ENCODE assay signal across 11 mouse cellular contexts in genomic region chr6:54538773-54539173, GRCm38 (mm10). TPM values are rescaled to one million over a fixed set of nuclear protein-coding genes. Genes with fewer than 3 reads are reported as not detected.
DNase-seq lines count a peak whose midpoint lies in the region; ATAC-seq lines count a peak whose summit lies in the region.
"Had no signal": no experiment of that assay in that cellular context is flagged by ENCODE, and none has a peak within 500 bp of the region (broad histone marks: within the 10 kb centered on the region; RNA-seq: fewer than 3 reads in every experiment).

No protein-coding gene starts in this region.

- no peak for ATAC-seq in heart, embryonic 11.5 days (replicated peaks; ENCODE audit: insufficient number of reproducible peaks, low FRiP score, low TSS enrichment)
- peak; percentile 65 for ATAC-seq in midbrain, embryonic 13.5 days
- ATAC-seq in kidney, embryonic 14.5 days (ENCODE audit: low FRiP score, low TSS enrichment), result no peak
- ATAC-seq: Patski had no signal

- peaks cover 7% of the 10 kb centered on the region; the same call in 1 of the 2 replicates for H3K4me1 ChIP-seq in heart, embryonic 11.5 days (ENCODE audit: control insufficient read depth, insufficient read depth, low read length)
- peaks cover 57% of the 10 kb centered on the region for H3K4me1 ChIP-seq in forebrain, embryonic 10.5 days
- H3K4me1 ChIP-seq in midbrain, embryonic 13.5 days (replicated peaks), result peaks cover 50% of the 10 kb centered on the region
- H3K4me1 ChIP-seq in kidney, embryonic 14.5 days (ENCODE audit: control insufficient read depth, insufficient read depth, low read length), result no peaks in the 10 kb centered on the region

- no peak overlapping the region for H3K4me2 ChIP-seq in heart, embryonic 11.5 days
- no peak overlapping the region for H3K4me2 ChIP-seq in midbrain, embryonic 13.5 days (replicated peaks)
- no peak overlapping the region for H3K4me2 ChIP-seq in kidney, embryonic 14.5 days (replicated peaks; ENCODE audit: low read depth, low read length)
- H3K4me2 ChIP-seq: liver, embryonic 11.5 days had no signal

- no peak overlapping the region for H3K4me3 ChIP-seq in heart, embryonic 11.5 days (ENCODE audit: low read depth, low read length)
- H3K4me3 ChIP-seq in forebrain, embryonic 10.5 days, result peak overlapping the region; percentile 8; the same call in 1 of the 2 replicates
- H3K4me3 ChIP-seq in midbrain, embryonic 13.5 days (replicated peaks), result no peak overlapping the region
- H3K4me3 ChIP-seq in kidney, embryonic 14.5 days (ENCODE audit: low read length), result no peak overlapping the region

- H3K36me3 ChIP-seq in heart, embryonic 11.5 days (ENCODE audit: control insufficient read depth, insufficient read depth, low read length), result no peaks in the 10 kb centered on the region
- peaks cover 15% of the 10 kb centered on the region for H3K36me3 ChIP-seq in forebrain, embryonic 10.5 days (replicated peaks)
- H3K36me3 ChIP-seq in midbrain, embryonic 13.5 days, result peaks cover 8% of the 10 kb centered on the region
- H3K36me3 ChIP-seq in kidney, embryonic 14.5 days (ENCODE audit: control insufficient read depth, insufficient read depth, low read length), result no peaks in the 10 kb centered on the region

- H3K9me3 ChIP-seq in heart, embryonic 11.5 days (replicated peaks; ENCODE audit: control insufficient read depth, low read length), result no peaks in the 10 kb centered on the region
- peaks cover 3% of the 10 kb centered on the region; the same call in 1 of the 2 replicates for H3K9me3 ChIP-seq in forebrain, embryonic 10.5 days
- no peaks in the 10 kb centered on the region for H3K9me3 ChIP-seq in midbrain, embryonic 13.5 days
- H3K9me3 ChIP-seq in kidney, embryonic 14.5 days (ENCODE audit: control insufficient read depth, low read length), result no peaks in the 10 kb centered on the region

- no peak for DNase-seq in heart, postnatal 36 days
- peak; percentile 74 to 75 for DNase-seq in cerebellum, adult 18-20 months
- peak; percentile 31 for DNase-seq in forebrain, embryonic 10.5 days (ENCODE audit: extremely low spot score, low spot score)
- DNase-seq in urinary bladder, postnatal 25 days (ENCODE audit: low spot score), result no peak
- DNase-seq in yolk sac, embryonic 10.5 days (ENCODE audit: low spot score), result no peak

- intact Hi-C loops in heart, postnatal 36 days (cut with DNase I), result no loop called here

- no peaks in the 10 kb centered on the region for H3K27me3 ChIP-seq in heart, embryonic 11.5 days (ENCODE audit: control insufficient read depth, insufficient read depth, low read length)
- H3K27me3 ChIP-seq in forebrain, embryonic 10.5 days (ENCODE audit: poor library complexity, severe bottlenecking), result peaks cover 12% of the 10 kb centered on the region; the same call in 1 of the 2 replicates
- H3K27me3 ChIP-seq in midbrain, embryonic 13.5 days, result peaks cover 4% of the 10 kb centered on the region; the same call in 1 of the 2 replicates
- no peaks in the 10 kb centered on the region for H3K27me3 ChIP-seq in kidney, embryonic 14.5 days (ENCODE audit: control insufficient read depth, insufficient read depth, low read length)
- H3K27me3 ChIP-seq: Patski had no signal

- H3K27ac ChIP-seq in heart, embryonic 11.5 days (ENCODE audit: low read depth, low read length), result no peak overlapping the region
- peak overlapping the region; percentile 79 for H3K27ac ChIP-seq in forebrain, embryonic 10.5 days
- H3K27ac ChIP-seq in midbrain, embryonic 13.5 days, result peak overlapping the region; percentile 65
- no peak overlapping the region for H3K27ac ChIP-seq in kidney, embryonic 14.5 days (ENCODE audit: low read depth, low read length)
- H3K27ac ChIP-seq: macrophage had no signal

- H3K9ac ChIP-seq in heart, embryonic 11.5 days (ENCODE audit: low read depth, low read length), result peak overlapping the region; percentile 28; the same call in 1 of the 2 replicates
- H3K9ac ChIP-seq in midbrain, embryonic 13.5 days (replicated peaks), result no peak overlapping the region
- H3K9ac ChIP-seq in kidney, embryonic 14.5 days (ENCODE audit: low read depth, low read length), result no peak overlapping the region

- WGBS in heart, embryonic 11.5 days (ENCODE audit: insufficient replicate concordance), result 29% methylated on average over 3 of the region's 3 CpGs
- 10% methylated on average over 3 of the region's 3 CpGs for WGBS in forebrain, embryonic 10.5 days
- WGBS in midbrain, embryonic 13.5 days, result 0% methylated on average over 3 of the region's 3 CpGs
- 26% methylated on average over 3 of the region's 3 CpGs for WGBS in kidney, embryonic 14.5 days

RNA-seq across cellular contexts. Expression of gene Scrn1, which starts 27.5 kb away (rescaled TPM):
- polyA plus RNA-seq in heart, embryonic 11.5 days (2014; fragmentation: Nextera tagmentation; extraction: Ambion mirVana), result 15.5 and 17.7 TPM in 2 replicates
- total RNA-seq in heart, postnatal 36 days (2021), result 10 to 100 TPM; 10.3 to 13.0 TPM
- 58.7 and 62.1 TPM in 2 replicates for polyA plus RNA-seq in forebrain, embryonic 10.5 days (2016; fragmentation: Nextera tagmentation; extraction: Ambion mirVana)
- polyA plus RNA-seq in midbrain, embryonic 13.5 days (2015; fragmentation: Nextera tagmentation; extraction: Ambion mirVana), result 91.2 and 96.6 TPM in 2 replicates
- 5.2 and 6.3 TPM in 2 replicates for polyA plus RNA-seq in kidney, embryonic 14.5 days (2014; fragmentation: Nextera tagmentation; extraction: Ambion mirVana)
- polyA plus RNA-seq: macrophage had no signal

RNA-seq across cellular contexts. Expression of gene Plekha8, which starts 56.1 kb away (rescaled TPM):
- polyA plus RNA-seq in heart, embryonic 11.5 days (2014; fragmentation: Nextera tagmentation; extraction: Ambion mirVana), result 13.0 and 13.6 TPM in 2 replicates
- total RNA-seq in heart, postnatal 36 days (2021), result 1 to 10 TPM; 8.7 to 9.3 TPM
- polyA plus RNA-seq in forebrain, embryonic 10.5 days (2016; fragmentation: Nextera tagmentation; extraction: Ambion mirVana), result 20.9 and 21.6 TPM in 2 replicates
- 11.8 and 12.2 TPM in 2 replicates for polyA plus RNA-seq in midbrain, embryonic 13.5 days (2015; fragmentation: Nextera tagmentation; extraction: Ambion mirVana)
- 7.8 and 14.6 TPM in 2 replicates for polyA plus RNA-seq in kidney, embryonic 14.5 days (2014; fragmentation: Nextera tagmentation; extraction: Ambion mirVana)

RNA-seq across cellular contexts. Expression of gene Fkbp14, which starts 58.3 kb away (rescaled TPM):
- 23.5 and 34.3 TPM in 2 replicates for polyA plus RNA-seq in heart, embryonic 11.5 days (2014; fragmentation: Nextera tagmentation; extraction: Ambion mirVana)
- 1 to 10 TPM; 7.4 to 9.4 TPM for total RNA-seq in heart, postnatal 36 days (2021)
- 11.3 and 12.3 TPM in 2 replicates for polyA plus RNA-seq in forebrain, embryonic 10.5 days (2016; fragmentation: Nextera tagmentation; extraction: Ambion mirVana)
- polyA plus RNA-seq in midbrain, embryonic 13.5 days (2015; fragmentation: Nextera tagmentation; extraction: Ambion mirVana), result 7.9 and 8.2 TPM in 2 replicates
- polyA plus RNA-seq in kidney, embryonic 14.5 days (2014; fragmentation: Nextera tagmentation; extraction: Ambion mirVana), result 18.4 and 25.8 TPM in 2 replicates

Comparison
In these comparisons a context has a peak if more than half of its experiments do, and no peak if none do; other contexts are left out.
1. H3K27ac ChIP-seq: peak in forebrain, embryonic 10.5 days (single experiment) and midbrain, embryonic 13.5 days (single experiment); none in heart, embryonic 11.5 days (single experiment) and kidney, embryonic 14.5 days (single experiment).
2. DNase-seq: peak in cerebellum, adult 18-20 months (2 of 2) and forebrain, embryonic 10.5 days (single experiment); none in heart, postnatal 36 days (0 of 2), urinary bladder, postnatal 25 days (single experiment) and yolk sac, embryonic 10.5 days (single experiment).